Mouse (Mus musculus): ENCODE results near the gene Foxl2. TPM values are rescaled to one million over a fixed set of nuclear protein-coding genes. Genes with fewer than 3 reads are reported as not detected.

Foxl2 gene
- total RNA-seq, 2 experiments from 2014 or later: not detected

- DNase-seq (ENCODE audit: low spot score in 2 of 2): no peak
Measured at GRCm38 (mm10) chr9:98961591-98962477, 6.7 kb downstream of the Foxl2 start.

GRCm38 (mm10) chr9:98962478-98963142 is 7.5 kb downstream of the Foxl2 start:
- DNase-seq (ENCODE audit: low spot score in 2 of 2): no peak

GRCm38 (mm10) chr9:98963661-98964060 is 8.6 kb downstream of the Foxl2 start:
- no peak for DNase-seq (ENCODE audit: low spot score in 2 of 2)

GRCm38 (mm10) chr9:98965084-98965483 is 10.0 kb downstream of the Foxl2 start:
- DNase-seq (ENCODE audit: low spot score in 2 of 2): peak; percentile 24 to 54

- no peak for DNase-seq (ENCODE audit: low spot score in 2 of 2)
Measured at GRCm38 (mm10) chr9:98973101-98973521, 18.0 kb downstream of the Foxl2 start.

GRCm38 (mm10) chr9:98973561-98973960 is 18.5 kb downstream of the Foxl2 start:
- DNase-seq (ENCODE audit: low spot score in 2 of 2): no peak

- DNase-seq (ENCODE audit: low spot score in 2 of 2): no peak
Measured at GRCm38 (mm10) chr9:98974898-98975297, 19.8 kb downstream of the Foxl2 start.

GRCm38 (mm10) chr9:98976081-98976480 is 21.0 kb downstream of the Foxl2 start:
- no peak for DNase-seq (ENCODE audit: low spot score in 2 of 2)

- no peak for DNase-seq (ENCODE audit: low spot score in 2 of 2)
Measured at GRCm38 (mm10) chr9:98976520-98976919, 21.4 kb downstream of the Foxl2 start.

GRCm38 (mm10) chr9:98979431-98980416 is 24.6 kb downstream of the Foxl2 start:
- peak; percentile 81 to 84 for DNase-seq (ENCODE audit: low spot score in 2 of 2)

- DNase-seq (ENCODE audit: low spot score in 2 of 2): peak; percentile 100
Measured at GRCm38 (mm10) chr9:98985800-98986475, 30.9 kb downstream of the Foxl2 start, which contains the start of gene Faim. Gene Faim, plus strand, starts transcription at chr9:98986373.

GRCm38 (mm10) chr9:98986476-98987096 is 31.5 kb downstream of the Foxl2 start:
- no peak for DNase-seq (ENCODE audit: low spot score in 2 of 2)

- no peak for DNase-seq (ENCODE audit: low spot score in 2 of 2)
Measured at GRCm38 (mm10) chr9:98987131-98987530, 32.0 kb downstream of the Foxl2 start.

GRCm38 (mm10) chr9:98994103-98994502 is 39.0 kb downstream of the Foxl2 start:
- DNase-seq (ENCODE audit: low spot score in 2 of 2): no peak

GRCm38 (mm10) chr9:98999881-99000339 is 44.8 kb downstream of the Foxl2 start:
- DNase-seq (ENCODE audit: low spot score in 2 of 2): no peak

- no peak for DNase-seq (ENCODE audit: low spot score in 2 of 2)
Measured at GRCm38 (mm10) chr9:99001326-99001725, 46.2 kb downstream of the Foxl2 start.

All from adrenal gland, postnatal 4 days (tissue).